Mouse (Mus musculus) lung, embryonic 15.5 days (tissue): ENCODE measurements at regions not wholly inside any gene's neighbourhood (a gene's known extent, or its start where the extent isn't known, plus 50 kb on each side); places are given as distances from the start of the nearest gene placed in this dataset.

Experiments
- ATAC-seq: fragments of 200-750 bp; cut with Nextera tagmentation; 2 replicates; pipeline ENCODE4 v1.8.0; 2017; ENCODE audit warnings: moderate number of reproducible peaks, borderline replicate concordance; ENCODE audit not compliant: low FRiP score, low TSS enrichment; ENCODE audit errors: extremely low read depth
- H3K27ac ChIP-seq: fragments of 300-500 bp; sonication (generic); 2 replicates; pipeline ENCODE4 v1.5.1; 2015; ENCODE audit warnings: moderate library complexity, mild to moderate bottlenecking, inconsistent platforms
- H3K27me3 ChIP-seq: fragments of 300-500 bp; sonication (generic); 2 replicates; pipeline ENCODE4 v1.6.1; 2015; ENCODE audit warnings: inconsistent platforms
- H3K36me3 ChIP-seq: fragments of 300-500 bp; sonication (generic); 2 replicates; pipeline ENCODE4 v1.6.1; 2015; ENCODE audit warnings: inconsistent platforms
- H3K4me1 ChIP-seq: fragments of 300-500 bp; sonication (generic); 2 replicates; pipeline ENCODE4 v1.6.1; 2015; ENCODE audit warnings: inconsistent platforms
- H3K4me2 ChIP-seq: fragments of 300-500 bp; sonication (generic); 2 replicates; pipeline ENCODE4 v1.6.1; 2015; ENCODE audit warnings: inconsistent platforms, mild to moderate bottlenecking, moderate library complexity
- H3K4me3 ChIP-seq: fragments of 300-500 bp; sonication (generic); 2 replicates; pipeline ENCODE4 v1.5.1; 2015; ENCODE audit warnings: mild to moderate bottlenecking, inconsistent platforms
- H3K9ac ChIP-seq: fragments of 300-500 bp; sonication (generic); 2 replicates; pipeline ENCODE4 v1.6.1; 2015; ENCODE audit warnings: inconsistent platforms
- H3K9me3 ChIP-seq: fragments of 300-500 bp; sonication (generic); 2 replicates; pipeline ENCODE4 v1.6.1; 2016; ENCODE audit warnings: inconsistent platforms
- WGBS: fragments of 180-500 bp; shearing (Covaris S2); methylation state at CpG from one replicate; pipeline ENCODE4 v1.1.7; 2015; 5-methylcytosine and 5-hydroxymethylcytosine counted together

DNA sequence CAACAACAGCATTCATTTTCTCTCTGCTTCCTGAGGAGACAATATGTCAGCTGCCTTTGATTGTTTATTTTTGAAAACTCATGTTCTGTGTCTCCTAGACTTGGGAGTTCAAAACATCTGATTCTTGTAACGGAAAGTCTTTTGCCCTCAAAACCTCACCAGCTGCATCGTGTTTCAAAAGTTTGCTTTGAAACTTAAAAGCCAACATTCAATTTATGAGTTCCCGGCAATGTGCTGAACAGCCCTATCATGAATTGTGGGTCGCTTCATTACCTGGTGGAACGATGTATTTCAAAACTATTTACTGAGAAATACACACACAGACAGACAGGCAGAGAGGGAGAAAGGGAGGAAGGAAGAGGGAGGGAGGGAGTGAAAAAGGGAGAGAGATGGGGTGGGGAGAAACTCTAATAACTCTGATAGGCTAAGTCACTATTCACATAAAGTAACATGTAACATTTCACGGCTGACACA, 356.3 kb upstream of the Lmcd1 start:
- Histone ChIP-seq H3K4me2 (no peak overlapping the region), H3K27me3 (no peaks in the 10 kb centered on the region), H3K9me3 (no peaks in the 10 kb centered on the region), H3K27ac (peak overlapping the region; percentile 73), H3K4me1 (no peaks in the 10 kb centered on the region; the same call in 1 of the 2 replicates), H3K9ac (no peak overlapping the region), H3K36me3 (no peaks in the 10 kb centered on the region), H3K4me3 (no peak overlapping the region)
- WGBS: 41% methylated on average over 6 of the region's 6 CpGs
- peak; percentile 58 for ATAC-seq

- Histone ChIP-seq H3K9ac (no peak overlapping the region), H3K4me1 (no peaks in the 10 kb centered on the region; the same call in 1 of the 2 replicates), H3K36me3 (no peaks in the 10 kb centered on the region), H3K27me3 (no peaks in the 10 kb centered on the region), H3K4me3 (no peak overlapping the region), H3K4me2 (no peak overlapping the region), H3K27ac (peak overlapping the region; percentile 73; the same call in 1 of the 2 replicates), H3K9me3 (no peaks in the 10 kb centered on the region)
- 45% methylated on average over 3 of the region's 3 CpGs for WGBS
- peak; percentile 60; the same call in 1 of the 2 replicates for ATAC-seq
Measured at GRCm38 (mm10) chr6:111917868-111918597, 355.5 kb upstream of the Lmcd1 start.

DNA sequence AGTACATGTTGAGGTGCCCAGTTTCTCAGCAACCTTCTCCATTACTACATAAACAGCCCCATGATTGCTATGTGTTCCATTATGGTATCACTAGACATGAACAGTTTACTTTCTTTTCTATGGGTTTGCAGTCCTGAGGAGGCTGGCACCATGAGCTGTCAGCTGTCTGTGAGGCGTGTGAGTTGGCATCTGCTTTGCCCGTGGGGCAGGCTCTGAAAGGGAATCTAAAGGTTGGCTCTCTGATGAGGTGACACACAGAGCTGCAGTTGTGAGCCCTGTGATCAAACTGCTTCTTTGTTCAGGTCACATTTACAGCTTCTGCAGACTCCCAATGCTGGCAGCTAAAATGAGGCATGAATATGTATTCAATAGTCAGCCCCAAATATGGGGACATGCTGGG, 341.0 kb upstream of the Lmcd1 start:
- ATAC-seq: no peak
- WGBS: 79% methylated on average over 2 of the region's 2 CpGs
- H3K4me2 ChIP-seq: no peak overlapping the region

DNA sequence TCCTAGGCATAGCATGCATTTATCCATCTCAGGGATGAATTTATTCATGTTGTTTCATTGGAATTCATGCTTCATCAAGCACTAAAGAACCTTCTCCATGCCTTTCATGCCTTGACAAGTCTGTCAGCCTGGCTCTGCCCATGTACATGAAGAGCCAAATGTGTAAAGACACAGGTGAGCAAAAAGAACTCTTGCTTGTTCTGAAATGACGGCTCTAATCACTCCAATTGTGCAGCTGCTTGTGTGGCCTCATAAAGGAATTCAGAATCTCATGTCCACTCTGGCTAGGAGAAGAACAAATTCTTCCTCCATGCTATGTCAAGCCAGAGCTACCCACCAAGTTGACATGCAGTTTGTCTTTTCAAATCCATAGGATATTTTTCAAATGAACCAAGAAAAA, 319.2 kb upstream of the Lmcd1 start:
- Histone ChIP-seq H3K27me3 (no peaks in the 10 kb centered on the region), H3K9me3 (no peaks in the 10 kb centered on the region), H3K27ac (no peak overlapping the region), H3K4me2 (no peak overlapping the region), H3K4me1 (no peaks in the 10 kb centered on the region), H3K4me3 (no peak overlapping the region), H3K9ac (no peak overlapping the region), H3K36me3 (no peaks in the 10 kb centered on the region)
- ATAC-seq: no peak
- WGBS: 50% methylated on average over 1 of the region's 1 CpGs

More for the DNA sequence above, 341.0 kb upstream of the Lmcd1 start:
- no peak overlapping the region for H3K27ac ChIP-seq
- H3K9ac ChIP-seq: no peak overlapping the region
- no peaks in the 10 kb centered on the region for H3K4me1 ChIP-seq
- H3K9me3 ChIP-seq: no peaks in the 10 kb centered on the region
- no peak overlapping the region for H3K4me3 ChIP-seq
- H3K27me3 ChIP-seq: no peaks in the 10 kb centered on the region
- no peaks in the 10 kb centered on the region for H3K36me3 ChIP-seq

- Histone ChIP-seq H3K4me3 (no peak overlapping the region), H3K4me2 (no peak overlapping the region), H3K4me1 (no peaks in the 10 kb centered on the region), H3K9me3 (no peaks in the 10 kb centered on the region), H3K27ac (no peak overlapping the region), H3K27me3 (no peaks in the 10 kb centered on the region), H3K9ac (no peak overlapping the region), H3K36me3 (no peaks in the 10 kb centered on the region)
- no peak for ATAC-seq
- WGBS: 66% methylated on average over 3 of the region's 3 CpGs
Measured at GRCm38 (mm10) chr6:111965766-111966165, 307.8 kb upstream of the Lmcd1 start.

DNA sequence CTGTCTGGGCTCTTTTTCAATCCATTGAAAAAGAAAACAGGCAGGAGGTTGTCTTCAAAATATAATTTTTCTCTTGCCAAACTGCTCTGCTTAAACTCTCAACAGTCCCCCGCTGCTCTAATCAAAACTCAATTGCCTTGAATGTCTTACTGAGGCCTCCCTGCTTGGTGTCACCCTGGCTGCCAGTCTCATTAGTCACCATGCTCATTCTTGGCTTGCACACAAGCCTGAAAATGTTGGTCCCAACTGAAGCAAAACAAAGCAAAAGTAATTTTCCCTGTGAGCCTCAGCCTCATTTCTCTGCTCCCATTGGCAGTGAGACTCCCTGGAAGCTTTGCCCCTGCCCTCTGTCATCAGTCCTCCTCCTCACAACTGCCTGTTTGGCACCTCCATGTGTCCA, 288.1 kb upstream of the Lmcd1 start:
- no peak for ATAC-seq
- no peak overlapping the region for H3K4me2 ChIP-seq
- 0 out of 2 replicates have a peak overlapping the region, but pooled peaks have one; percentile 5 for H3K27ac ChIP-seq
- WGBS: 47% methylated on average over 1 of the region's 1 CpGs
- H3K4me3 ChIP-seq: no peak overlapping the region
- H3K4me1 ChIP-seq: no peaks in the 10 kb centered on the region; the same call in none of the 2 replicates
- no peaks in the 10 kb centered on the region for H3K27me3 ChIP-seq
- no peaks in the 10 kb centered on the region for H3K36me3 ChIP-seq
- no peak overlapping the region for H3K9ac ChIP-seq
- no peaks in the 10 kb centered on the region for H3K9me3 ChIP-seq

DNA sequence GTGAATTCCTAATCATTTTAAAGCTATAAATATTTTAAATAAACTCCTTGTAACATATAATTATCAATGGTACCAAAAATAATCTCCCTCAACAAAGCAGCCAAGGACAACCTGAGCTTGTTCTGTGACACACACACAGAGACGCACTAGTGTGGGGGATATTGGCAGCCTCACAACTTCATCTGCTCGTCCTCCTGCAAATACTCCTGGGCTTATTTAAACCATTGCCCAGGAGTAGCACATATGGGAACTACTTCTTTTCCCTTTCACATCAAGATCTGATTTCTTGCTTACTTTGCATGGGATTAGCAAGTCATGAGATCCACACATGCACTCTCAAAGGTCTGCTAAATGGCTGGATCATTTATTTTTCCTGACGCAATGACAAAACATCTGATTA, 277.7 kb upstream of the Lmcd1 start:
- no peaks in the 10 kb centered on the region for H3K36me3 ChIP-seq
- no peak for ATAC-seq
- no peak overlapping the region for H3K27ac ChIP-seq
- no peaks in the 10 kb centered on the region for H3K4me1 ChIP-seq
- H3K27me3 ChIP-seq: no peaks in the 10 kb centered on the region
- H3K9me3 ChIP-seq: no peaks in the 10 kb centered on the region
- H3K4me3 ChIP-seq: no peak overlapping the region
- H3K4me2 ChIP-seq: no peak overlapping the region
- no peak overlapping the region for H3K9ac ChIP-seq
- WGBS: 57% methylated on average over 3 of the region's 3 CpGs

DNA sequence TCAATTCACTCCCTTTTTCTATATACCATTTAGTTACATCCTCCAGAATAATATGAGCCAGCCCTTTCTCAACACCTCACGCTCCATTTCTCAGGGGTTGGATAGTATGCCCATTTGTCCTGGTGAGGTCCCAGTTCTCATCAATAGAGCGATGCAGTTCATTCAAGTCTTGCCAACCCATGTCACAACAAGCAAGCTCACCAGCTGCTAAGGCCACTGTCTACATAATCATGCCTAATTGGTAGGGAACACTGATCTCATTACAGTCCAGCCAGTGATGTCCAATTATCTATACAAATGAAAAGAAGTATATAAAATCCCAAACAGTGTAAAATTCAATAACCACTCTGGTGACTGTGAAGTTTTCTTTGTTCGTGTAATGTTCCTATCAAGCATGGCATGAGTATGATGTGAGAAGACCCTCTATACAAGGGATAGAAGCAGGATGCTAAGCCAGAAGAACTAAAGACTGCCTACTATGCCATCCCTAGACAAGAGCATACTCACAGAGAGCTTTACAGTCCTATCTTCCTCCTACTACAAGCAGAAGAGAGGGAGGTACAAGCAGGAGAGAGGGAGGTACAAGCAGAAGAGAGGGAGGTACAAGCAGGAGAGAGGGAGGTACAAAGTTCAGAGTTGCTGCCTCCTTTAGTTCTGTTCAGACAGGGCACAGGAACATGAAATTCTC, 269.6 kb upstream of the Lmcd1 start:
- no peak for ATAC-seq
- H3K9ac ChIP-seq: no peak overlapping the region
- no peaks in the 10 kb centered on the region for H3K27me3 ChIP-seq
- H3K4me2 ChIP-seq: no peak overlapping the region
- no peaks in the 10 kb centered on the region for H3K9me3 ChIP-seq
- 82% methylated on average over 3 of the region's 3 CpGs for WGBS
- H3K27ac ChIP-seq: no peak overlapping the region
- H3K4me1 ChIP-seq: no peaks in the 10 kb centered on the region
- no peaks in the 10 kb centered on the region for H3K36me3 ChIP-seq
- H3K4me3 ChIP-seq: no peak overlapping the region

DNA sequence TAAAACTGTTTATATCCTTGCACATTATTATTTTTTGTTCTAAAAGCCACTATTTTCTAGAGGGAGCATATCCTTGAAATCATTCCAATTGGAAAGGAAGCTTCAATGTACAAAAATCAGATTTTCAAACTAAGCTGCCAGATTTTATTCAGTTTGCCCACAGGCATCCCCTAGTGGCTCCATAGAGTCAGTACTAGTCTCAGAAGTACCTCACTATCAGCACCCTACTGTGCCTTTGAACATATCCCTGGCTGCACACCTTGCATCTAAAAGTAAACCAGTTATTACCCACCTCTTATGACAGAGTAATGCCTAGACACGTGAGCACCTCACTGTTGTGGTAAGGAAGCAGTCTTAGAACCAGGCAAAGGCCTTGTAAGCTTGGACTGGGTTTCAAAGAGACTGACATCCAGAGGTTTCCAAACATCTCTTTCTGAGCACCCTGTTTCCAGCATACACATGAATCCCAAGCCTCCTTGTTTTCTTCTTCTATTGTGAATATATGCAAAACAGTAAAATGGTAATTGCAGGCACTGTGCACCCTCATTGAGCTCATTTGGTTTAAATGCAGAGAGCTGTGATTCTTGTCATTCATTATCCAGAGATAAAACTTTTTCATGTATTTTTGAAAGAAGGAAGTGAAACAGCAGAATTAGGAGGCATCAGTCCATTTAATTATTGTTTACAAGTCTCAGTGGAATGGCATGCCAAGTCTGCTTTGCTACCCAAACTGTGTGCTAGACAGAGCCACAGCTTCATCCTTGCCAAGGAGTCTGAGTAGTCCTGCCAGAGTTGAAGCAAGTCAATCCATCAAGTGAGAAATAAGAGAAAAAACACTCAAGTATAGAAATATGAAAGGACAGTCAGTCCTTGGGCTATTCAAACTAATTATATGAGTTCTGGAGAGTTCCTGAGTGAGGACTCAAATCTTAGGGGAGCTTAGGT, 247.0 kb upstream of the Lmcd1 start:
- H3K4me3 ChIP-seq: no peak overlapping the region
- H3K36me3 ChIP-seq: no peaks in the 10 kb centered on the region
- H3K4me1 ChIP-seq: peaks cover 3% of the 10 kb centered on the region; the same call in 1 of the 2 replicates
- no peak overlapping the region for H3K27ac ChIP-seq
- WGBS: 59% methylated on average over 1 of the region's 1 CpGs
- no peaks in the 10 kb centered on the region for H3K27me3 ChIP-seq
- peak; percentile 57; the same call in 1 of the 2 replicates for ATAC-seq
- no peak overlapping the region for H3K9ac ChIP-seq
- no peak overlapping the region for H3K4me2 ChIP-seq
- no peaks in the 10 kb centered on the region for H3K9me3 ChIP-seq

GRCm38 (mm10) chr6:112050548-112051184, 222.9 kb upstream of the Lmcd1 start:
- 73% methylated on average over 6 of the region's 6 CpGs for WGBS
- Histone ChIP-seq H3K4me3 (no peak overlapping the region), H3K4me1 (peaks cover 4% of the 10 kb centered on the region; the same call in 1 of the 2 replicates), H3K4me2 (no peak overlapping the region), H3K36me3 (no peaks in the 10 kb centered on the region), H3K27me3 (no peaks in the 10 kb centered on the region), H3K27ac (no peak overlapping the region; the same call in 1 of the 2 replicates), H3K9ac (no peak overlapping the region), H3K9me3 (no peaks in the 10 kb centered on the region)
- ATAC-seq: peak; percentile 79; the same call in 1 of the 2 replicates

DNA sequence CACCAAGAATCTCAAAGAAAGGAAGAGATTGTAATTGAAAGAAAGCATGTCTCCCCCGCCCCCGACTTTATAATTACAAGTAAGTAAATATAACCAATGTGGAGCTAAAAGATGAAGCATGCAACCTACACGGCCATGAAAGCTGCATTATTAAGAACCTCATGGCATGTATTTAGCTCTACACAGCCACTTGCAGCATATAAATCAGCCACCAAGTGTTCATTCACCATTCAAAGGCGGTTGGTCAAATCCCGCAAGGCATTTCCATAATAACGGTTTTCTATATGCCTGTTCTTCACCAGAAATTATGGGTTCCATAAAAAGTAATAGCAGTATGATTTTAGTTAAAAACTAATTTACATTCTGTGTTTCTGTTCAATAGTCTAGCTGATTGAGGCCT, 221.4 kb upstream of the Lmcd1 start:
- WGBS: 85% methylated on average over 6 of the region's 6 CpGs
- Histone ChIP-seq H3K4me1 (peaks cover 4% of the 10 kb centered on the region; the same call in 1 of the 2 replicates), H3K9ac (no peak overlapping the region), H3K4me3 (no peak overlapping the region), H3K27me3 (no peaks in the 10 kb centered on the region), H3K4me2 (no peak overlapping the region), H3K36me3 (no peaks in the 10 kb centered on the region), H3K27ac (no peak overlapping the region), H3K9me3 (no peaks in the 10 kb centered on the region)
- ATAC-seq: no peak
